Mouse (Mus musculus): ENCODE results near the gene Itpr1. TPM values are rescaled to one million over a fixed set of nuclear protein-coding genes. Genes with fewer than 3 reads are reported as not detected.

The Itpr1 gene
- polyA plus RNA-seq, 1 experiment from 2014 or later, result 8.3 TPM

DNA sequence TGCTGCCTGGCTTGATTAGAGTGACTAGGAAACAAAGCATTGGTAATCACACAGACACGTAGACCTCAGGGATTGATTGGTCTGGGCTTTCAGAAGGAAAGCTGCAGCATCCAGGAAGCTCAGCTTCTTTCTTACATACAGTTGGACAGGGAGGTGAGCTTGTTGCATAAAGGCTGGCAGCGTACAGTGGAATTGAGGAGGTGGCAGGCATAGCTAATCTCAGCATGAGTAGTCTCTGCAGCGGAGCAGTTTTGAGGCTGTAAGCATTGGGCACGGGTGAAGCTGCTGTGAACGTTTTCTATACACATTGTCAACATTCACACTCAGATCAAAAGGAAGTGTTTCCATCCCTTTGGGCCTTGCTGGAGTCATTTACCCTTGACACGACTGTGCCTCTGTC, 124.4 kb downstream of the Itpr1 start:
- H3K36me3 ChIP-seq (ENCODE audit: control insufficient read depth, insufficient read depth, low read length), result no peaks in the 10 kb centered on the region
- H3K9me3 ChIP-seq (ENCODE audit: control insufficient read depth, low read length), result no peaks in the 10 kb centered on the region
- no peak overlapping the region for H3K27ac ChIP-seq (ENCODE audit: low read depth, low read length)
- no peaks in the 10 kb centered on the region for H3K27me3 ChIP-seq (replicated peaks; ENCODE audit: control insufficient read depth, insufficient read depth, low read length)
- WGBS, result 75% methylated on average over 6 of the region's 6 CpGs
- H3K4me3 ChIP-seq (ENCODE audit: low read depth, low read length), result no peak overlapping the region
- no peak for DNase-seq (ENCODE audit: low spot score)
- no peak for ATAC-seq (replicated peaks; ENCODE audit: low FRiP score)
- no peaks in the 10 kb centered on the region for H3K4me1 ChIP-seq (replicated peaks; ENCODE audit: control insufficient read depth, insufficient read depth, low read length)
- no peak overlapping the region for H3K9ac ChIP-seq (ENCODE audit: low read depth, low read length)
- no peak overlapping the region for H3K4me2 ChIP-seq

- no peaks in the 10 kb centered on the region for H3K27me3 ChIP-seq (replicated peaks; ENCODE audit: control insufficient read depth, insufficient read depth, low read length)
- no peak overlapping the region for H3K9ac ChIP-seq (ENCODE audit: low read depth, low read length)
- H3K4me2 ChIP-seq, result no peak overlapping the region
- H3K36me3 ChIP-seq (ENCODE audit: control insufficient read depth, insufficient read depth, low read length), result no peaks in the 10 kb centered on the region
- WGBS, result 85% methylated on average over 5 of the region's 5 CpGs
- no peaks in the 10 kb centered on the region for H3K9me3 ChIP-seq (ENCODE audit: control insufficient read depth, low read length)
- ATAC-seq (replicated peaks; ENCODE audit: low FRiP score), result no peak
- no peaks in the 10 kb centered on the region for H3K4me1 ChIP-seq (replicated peaks; ENCODE audit: control insufficient read depth, insufficient read depth, low read length)
- no peak for DNase-seq (ENCODE audit: low spot score)
- no peak overlapping the region for H3K27ac ChIP-seq (ENCODE audit: low read depth, low read length)
- H3K4me3 ChIP-seq (ENCODE audit: low read depth, low read length), result no peak overlapping the region
Measured at GRCm38 (mm10) chr6:108338362-108338761, 125.5 kb downstream of the Itpr1 start.

GRCm38 (mm10) chr6:108342989-108343388, 130.1 kb downstream of the Itpr1 start:
- H3K9me3 ChIP-seq (ENCODE audit: control insufficient read depth, low read length), result no peaks in the 10 kb centered on the region
- H3K4me1 ChIP-seq (replicated peaks; ENCODE audit: control insufficient read depth, insufficient read depth, low read length), result no peaks in the 10 kb centered on the region
- DNase-seq (ENCODE audit: low spot score), result no peak
- WGBS, result 81% methylated on average over 5 of the region's 5 CpGs
- no peak overlapping the region for H3K9ac ChIP-seq (ENCODE audit: low read depth, low read length)
- no peak overlapping the region for H3K4me3 ChIP-seq (ENCODE audit: low read depth, low read length)
- no peak overlapping the region for H3K27ac ChIP-seq (ENCODE audit: low read depth, low read length)
- no peaks in the 10 kb centered on the region for H3K27me3 ChIP-seq (replicated peaks; ENCODE audit: control insufficient read depth, insufficient read depth, low read length)
- no peaks in the 10 kb centered on the region for H3K36me3 ChIP-seq (ENCODE audit: control insufficient read depth, insufficient read depth, low read length)
- no peak for ATAC-seq (replicated peaks; ENCODE audit: low FRiP score)
- no peak overlapping the region for H3K4me2 ChIP-seq

DNA sequence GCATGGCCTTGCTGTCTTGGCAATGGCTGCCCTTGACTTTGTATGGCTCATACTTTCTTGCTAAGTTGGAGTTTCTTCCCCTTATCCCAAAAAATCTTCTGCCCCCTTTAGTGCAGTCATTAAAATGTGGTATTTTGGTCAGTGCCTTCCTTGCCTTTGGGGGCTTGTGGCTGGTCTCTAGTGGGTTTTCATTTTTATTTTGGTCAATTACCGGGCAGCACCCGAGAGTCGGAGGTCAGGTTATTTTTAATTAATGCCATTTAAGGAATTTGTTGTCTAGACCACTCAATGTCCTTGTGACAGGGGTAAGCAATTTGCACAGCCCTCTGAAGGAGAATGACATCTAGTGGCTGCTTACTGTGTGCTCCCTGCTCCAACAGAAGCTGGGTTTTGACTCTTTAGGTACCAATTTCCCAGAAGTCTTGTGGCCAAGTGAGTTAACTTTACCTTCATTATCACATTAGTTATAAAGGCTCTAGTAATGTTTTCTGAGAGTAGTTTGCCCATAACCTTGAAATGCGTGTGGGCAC, 130.9 kb downstream of the Itpr1 start:
- Histone ChIP-seq H3K4me3 (ENCODE audit: low read depth, low read length) (no peak overlapping the region), H3K9me3 (ENCODE audit: control insufficient read depth, low read length) (no peaks in the 10 kb centered on the region), H3K36me3 (ENCODE audit: control insufficient read depth, insufficient read depth, low read length) (no peaks in the 10 kb centered on the region), H3K4me1 (replicated peaks; ENCODE audit: control insufficient read depth, insufficient read depth, low read length) (no peaks in the 10 kb centered on the region), H3K27me3 (replicated peaks; ENCODE audit: control insufficient read depth, insufficient read depth, low read length) (no peaks in the 10 kb centered on the region), H3K27ac (ENCODE audit: low read depth, low read length) (no peak overlapping the region), H3K4me2 (no peak overlapping the region), H3K9ac (ENCODE audit: low read depth, low read length) (no peak overlapping the region)
- no peak for ATAC-seq (replicated peaks; ENCODE audit: low FRiP score)
- WGBS, result 86% methylated on average over 4 of the region's 4 CpGs
- DNase-seq (ENCODE audit: low spot score), result no peak

- Histone ChIP-seq H3K27me3 (replicated peaks; ENCODE audit: control insufficient read depth, insufficient read depth, low read length) (no peaks in the 10 kb centered on the region), H3K4me2 (no peak overlapping the region), H3K9me3 (ENCODE audit: control insufficient read depth, low read length) (no peaks in the 10 kb centered on the region), H3K27ac (ENCODE audit: low read depth, low read length) (no peak overlapping the region), H3K4me1 (replicated peaks; ENCODE audit: control insufficient read depth, insufficient read depth, low read length) (no peaks in the 10 kb centered on the region), H3K36me3 (ENCODE audit: control insufficient read depth, insufficient read depth, low read length) (no peaks in the 10 kb centered on the region), H3K4me3 (ENCODE audit: low read depth, low read length) (no peak overlapping the region), H3K9ac (ENCODE audit: low read depth, low read length) (no peak overlapping the region)
- 83% methylated on average over 2 of the region's 2 CpGs for WGBS
- DNase-seq (ENCODE audit: low spot score) (no peak), ATAC-seq (replicated peaks; ENCODE audit: low FRiP score) (no peak)
Measured at GRCm38 (mm10) chr6:108350801-108351200, 137.9 kb downstream of the Itpr1 start.

- no peaks in the 10 kb centered on the region for H3K27me3 ChIP-seq (replicated peaks; ENCODE audit: control insufficient read depth, insufficient read depth, low read length)
- no peak overlapping the region for H3K4me3 ChIP-seq (ENCODE audit: low read depth, low read length)
- DNase-seq (ENCODE audit: low spot score) (no peak), ATAC-seq (replicated peaks; ENCODE audit: low FRiP score) (no peak)
- no peaks in the 10 kb centered on the region for H3K4me1 ChIP-seq (replicated peaks; ENCODE audit: control insufficient read depth, insufficient read depth, low read length)
- no peaks in the 10 kb centered on the region for H3K9me3 ChIP-seq (ENCODE audit: control insufficient read depth, low read length)
- 87% methylated on average over 8 of the region's 8 CpGs for WGBS
- no peaks in the 10 kb centered on the region for H3K36me3 ChIP-seq (ENCODE audit: control insufficient read depth, insufficient read depth, low read length)
- H3K27ac ChIP-seq (ENCODE audit: low read depth, low read length), result no peak overlapping the region
- no peak overlapping the region for H3K4me2 ChIP-seq
- no peak overlapping the region for H3K9ac ChIP-seq (ENCODE audit: low read depth, low read length)
Measured at GRCm38 (mm10) chr6:108351998-108352397, 139.1 kb downstream of the Itpr1 start.

DNA sequence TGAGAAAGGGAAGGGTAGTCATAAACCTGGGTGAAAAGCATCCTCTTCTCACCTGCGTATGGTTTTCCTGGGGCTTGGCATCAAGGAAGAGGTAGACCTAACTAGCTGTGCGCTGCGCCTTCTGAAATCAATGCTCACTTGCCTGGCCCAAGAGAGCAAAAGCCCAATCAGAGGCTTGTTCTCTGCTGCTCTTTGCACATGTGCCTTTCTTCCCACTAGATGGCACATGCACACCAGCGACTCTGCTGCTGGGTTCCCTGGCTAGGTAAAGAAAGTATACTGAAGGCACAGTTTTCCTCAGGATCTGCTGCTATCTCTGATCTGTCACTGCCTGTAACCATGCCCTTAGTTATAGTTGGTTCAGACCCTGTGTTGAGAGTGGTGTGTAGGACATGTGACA, 154.5 kb downstream of the Itpr1 start:
- no peak overlapping the region for H3K27ac ChIP-seq (ENCODE audit: low read depth, low read length)
- H3K9me3 ChIP-seq (ENCODE audit: control insufficient read depth, low read length), result no peaks in the 10 kb centered on the region
- peaks cover 6% of the 10 kb centered on the region; the same call in 1 of the 2 replicates for H3K36me3 ChIP-seq (ENCODE audit: control insufficient read depth, insufficient read depth, low read length)
- H3K27me3 ChIP-seq (replicated peaks; ENCODE audit: control insufficient read depth, insufficient read depth, low read length), result no peaks in the 10 kb centered on the region
- H3K4me3 ChIP-seq (ENCODE audit: low read depth, low read length), result no peak overlapping the region
- H3K4me1 ChIP-seq (replicated peaks; ENCODE audit: control insufficient read depth, insufficient read depth, low read length), result no peaks in the 10 kb centered on the region
- 85% methylated on average over 4 of the region's 4 CpGs for WGBS
- DNase-seq (ENCODE audit: low spot score), result no peak
- 0 out of 2 replicates have a peak, but pooled peaks have one; percentile 15 for ATAC-seq (replicated peaks; ENCODE audit: low FRiP score)
- H3K9ac ChIP-seq (ENCODE audit: low read depth, low read length), result no peak overlapping the region
- no peak overlapping the region for H3K4me2 ChIP-seq

DNA sequence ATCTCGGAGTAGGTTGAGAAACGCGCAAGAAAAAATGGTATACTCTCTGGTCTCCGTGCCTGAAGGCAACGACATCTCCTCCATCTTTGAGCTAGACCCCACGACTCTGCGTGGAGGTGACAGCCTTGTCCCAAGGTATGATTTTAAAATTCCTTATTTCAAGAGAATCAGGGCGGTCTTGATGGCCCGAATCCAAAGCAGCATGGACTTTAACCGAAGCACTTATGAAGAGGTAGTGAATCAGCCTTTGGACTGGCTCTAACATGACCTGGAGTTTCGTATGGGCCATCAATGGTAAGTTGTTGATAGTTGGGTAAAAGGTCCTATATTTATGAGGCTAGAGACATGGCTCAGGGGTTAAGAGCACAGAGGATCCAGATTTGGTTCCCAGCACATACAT, 156.1 kb downstream of the Itpr1 start:
- WGBS, result 92% methylated on average over 11 of the region's 11 CpGs
- DNase-seq (ENCODE audit: low spot score) (no peak), ATAC-seq (replicated peaks; ENCODE audit: low FRiP score) (no peak)
- no peaks in the 10 kb centered on the region for H3K27me3 ChIP-seq (replicated peaks; ENCODE audit: control insufficient read depth, insufficient read depth, low read length)
- H3K4me2 ChIP-seq, result no peak overlapping the region
- H3K27ac ChIP-seq (ENCODE audit: low read depth, low read length), result no peak overlapping the region
- no peak overlapping the region for H3K4me3 ChIP-seq (ENCODE audit: low read depth, low read length)
- H3K4me1 ChIP-seq (replicated peaks; ENCODE audit: control insufficient read depth, insufficient read depth, low read length), result no peaks in the 10 kb centered on the region
- no peak overlapping the region for H3K9ac ChIP-seq (ENCODE audit: low read depth, low read length)
- H3K36me3 ChIP-seq (ENCODE audit: control insufficient read depth, insufficient read depth, low read length), result peaks cover 6% of the 10 kb centered on the region; the same call in 1 of the 2 replicates
- H3K9me3 ChIP-seq (ENCODE audit: control insufficient read depth, low read length), result no peaks in the 10 kb centered on the region

DNA sequence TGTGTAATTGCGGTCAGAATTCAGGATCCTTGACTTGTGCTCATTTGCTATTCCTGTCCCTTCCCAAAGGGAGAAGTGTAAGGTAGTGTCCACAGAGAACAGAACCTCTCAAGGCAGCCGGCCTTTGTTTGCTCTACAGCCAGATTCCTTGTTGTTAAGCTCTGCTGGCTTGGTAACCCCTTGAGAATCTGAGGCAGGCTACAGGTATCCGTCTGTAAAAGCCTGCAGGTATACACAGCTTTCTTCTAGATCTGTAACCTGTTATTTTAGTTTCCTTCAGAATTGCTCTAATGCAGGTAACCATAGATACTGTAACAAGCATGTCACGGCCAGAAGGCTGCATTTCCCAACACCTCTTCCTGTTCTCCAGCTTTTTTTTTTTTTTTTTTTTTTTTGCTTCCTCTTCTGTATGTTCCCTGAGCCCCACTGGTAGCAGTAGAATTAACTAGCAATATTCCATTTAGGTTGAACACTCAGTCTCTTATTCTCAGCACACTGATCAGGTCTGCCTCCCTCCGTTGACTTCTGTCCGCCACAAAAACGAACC, 158.5 kb downstream of the Itpr1 start:
- H3K27me3 ChIP-seq (replicated peaks; ENCODE audit: control insufficient read depth, insufficient read depth, low read length), result no peaks in the 10 kb centered on the region
- no peak for DNase-seq (ENCODE audit: low spot score)
- no peaks in the 10 kb centered on the region for H3K9me3 ChIP-seq (ENCODE audit: control insufficient read depth, low read length)
- ATAC-seq (replicated peaks; ENCODE audit: low FRiP score), result no peak
- WGBS, result 86% methylated on average over 7 of the region's 7 CpGs
- H3K36me3 ChIP-seq (ENCODE audit: control insufficient read depth, insufficient read depth, low read length), result peaks cover 6% of the 10 kb centered on the region; the same call in 1 of the 2 replicates
- H3K27ac ChIP-seq (ENCODE audit: low read depth, low read length), result no peak overlapping the region
- no peak overlapping the region for H3K4me3 ChIP-seq (ENCODE audit: low read depth, low read length)
- H3K4me2 ChIP-seq, result no peak overlapping the region
- H3K4me1 ChIP-seq (replicated peaks; ENCODE audit: control insufficient read depth, insufficient read depth, low read length), result no peaks in the 10 kb centered on the region
- H3K9ac ChIP-seq (ENCODE audit: low read depth, low read length), result no peak overlapping the region

Measured in liver, embryonic 11.5 days (tissue).